Mouse (Mus musculus) cerebellum, adult 2 months (tissue): Measurements from ENCODE around the gene Nid2.

Source experiments
- CTCF ChIP-seq: fragments of 200-500 bp; IDR thresholded peaks from 2 replicates; pipeline ENCODE4 v1.5.1; 2011; ENCODE audit warnings: low read depth, mild to moderate bottlenecking, control low read depth, low read length, moderate library complexity, borderline replicate concordance; ENCODE audit not compliant: insufficient read depth
- POLR2A ChIP-seq: fragments of 200-500 bp; IDR thresholded peaks from 2 replicates; pipeline ENCODE4 v1.6.1; 2011; ENCODE audit warnings: low read length, control low read depth, borderline replicate concordance; ENCODE audit not compliant: insufficient read depth

- TF ChIP-seq CTCF (no peak), POLR2A (no peak)
These were observed 74.4 kb downstream of the Nid2 start for GRCm38 (mm10) chr14:19825481-19825880.
